Mouse (Mus musculus): ENCODE measurements at regions not wholly inside any gene's neighbourhood (a gene's known extent, or its start where the extent isn't known, plus 50 kb on each side); places are given as distances from the start of the nearest gene placed in this dataset.

- no peak for TF ChIP-seq CTCF (IDR thresholded peaks at IDR 0.05; ENCODE audit: low read depth, low read length)
- no peak for TF ChIP-seq POLR2A (IDR thresholded peaks at IDR 0.05; ENCODE audit: extremely low read depth, insufficient read depth, low read length)
Measured at GRCm38 (mm10) chr10:17485515-17485914, 237.5 kb upstream of the Cited2 start.
